Mouse (Mus musculus) limb, embryonic 11.5 days (tissue): ENCODE measurements around the gene Szt2. TPM values are rescaled to one million over a fixed set of nuclear protein-coding genes. Genes with fewer than 3 reads are reported as not detected.

Experiments used
- ATAC-seq: fragments of 200-750 bp; cut with Nextera tagmentation; 2 replicates; pipeline ENCODE4 v1.8.0; 2017; ENCODE audit warnings: low read depth; ENCODE audit not compliant: insufficient number of reproducible peaks, low FRiP score, low TSS enrichment
- DNase-seq: peaks from one replicate; pipeline ENCODE4 v3.0.0-alpha.2; 2015; ENCODE audit warnings: low spot score
- H3K27ac ChIP-seq: fragments of 300-500 bp; sonication (generic); replicated peaks from 2 replicates; pipeline ENCODE4 v1.5.1; 2014; ENCODE audit warnings: low read depth, mild to moderate bottlenecking, low read length
- H3K27me3 ChIP-seq: fragments of 300-500 bp; sonication (generic); 2 replicates; pipeline ENCODE4 v1.6.1; 2014; ENCODE audit warnings: mild to moderate bottlenecking, low read length, mixed read lengths; ENCODE audit not compliant: control insufficient read depth, insufficient read depth
- H3K36me3 ChIP-seq: fragments of 300-500 bp; sonication (generic); 2 replicates; pipeline ENCODE4 v1.6.1; 2014; ENCODE audit warnings: mild to moderate bottlenecking, low read length, moderate library complexity, mixed read lengths; ENCODE audit not compliant: control insufficient read depth, insufficient read depth
- H3K4me1 ChIP-seq: fragments of 300-500 bp; sonication (generic); 2 replicates; pipeline ENCODE4 v1.6.1; 2014; ENCODE audit warnings: low read length, mixed read lengths; ENCODE audit not compliant: control insufficient read depth, insufficient read depth
- H3K4me2 ChIP-seq: fragments of 300-500 bp; sonication (generic); 2 replicates; pipeline ENCODE4 v1.6.1; 2014; ENCODE audit warnings: low read depth, mild to moderate bottlenecking, moderate library complexity; ENCODE audit not compliant: severe bottlenecking
- H3K4me3 ChIP-seq: fragments of 300-500 bp; sonication (generic); 2 replicates; pipeline ENCODE4 v1.5.1; 2014; ENCODE audit warnings: low read depth, low read length
- H3K9ac ChIP-seq: fragments of 300-500 bp; sonication (generic); 2 replicates; pipeline ENCODE4 v1.6.1; 2014; ENCODE audit warnings: mild to moderate bottlenecking, low read length
- H3K9me3 ChIP-seq: fragments of 300-500 bp; sonication (generic); 2 replicates; pipeline ENCODE4 v1.6.1; 2016; ENCODE audit warnings: low read length; ENCODE audit not compliant: control insufficient read depth
- WGBS: fragments of 180-500 bp; shearing (Covaris S2); extraction: QIAGEN DNeasy Blood & Tissue Kit; methylation state at CpG from one replicate; pipeline ENCODE4 v1.1.7; 2014; 5-methylcytosine and 5-hydroxymethylcytosine counted together
- polyA plus RNA-seq: library from polyadenylated mRNA; unstranded; fragments of >200 nt; fragmentation: Nextera tagmentation; extraction: Ambion mirVana; gene quantifications from 2 replicates; pipeline ENCODE4 v1.2.1, GENCODE M21; 2014

Szt2 gene
- polyA plus RNA-seq, 1 experiment from 2014 or later = 11.0 TPM

GRCm38 (mm10) chr4:118358159-118358895, 50.7 kb downstream of the Szt2 start:
- H3K4me1 ChIP-seq = peaks cover 9% of the 10 kb centered on the region
- no peak overlapping the region for H3K27ac ChIP-seq
- peaks cover 6% of the 10 kb centered on the region for H3K36me3 ChIP-seq
- H3K9me3 ChIP-seq = no peaks in the 10 kb centered on the region
- H3K9ac ChIP-seq = no peak overlapping the region
- DNase-seq (no peak), ATAC-seq (no peak)
- no peak overlapping the region for H3K4me2 ChIP-seq
- H3K27me3 ChIP-seq = no peaks in the 10 kb centered on the region
- H3K4me3 ChIP-seq = no peak overlapping the region
- 81% methylated on average over 17 of the region's 17 CpGs for WGBS

DNA sequence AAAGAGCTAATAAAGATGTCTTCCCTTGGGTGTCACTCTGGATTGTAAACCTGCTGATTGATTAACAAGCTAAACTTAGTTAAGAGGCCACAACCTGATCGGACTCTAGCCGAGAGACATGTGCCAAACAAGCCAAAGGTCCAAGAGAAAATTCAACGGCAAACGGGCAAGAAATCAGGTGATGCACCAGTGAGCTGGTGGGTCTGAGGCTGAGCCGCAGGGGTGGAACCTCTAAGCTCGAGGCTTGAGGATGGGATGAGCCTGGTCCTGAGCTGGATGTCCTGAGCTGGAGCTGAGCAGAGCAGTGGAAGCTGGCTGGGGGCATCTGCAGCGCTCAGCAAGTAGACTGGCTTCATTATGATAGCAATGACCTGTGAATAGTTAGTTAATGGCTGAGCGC, 51.6 kb downstream of the Szt2 start:
- no peaks in the 10 kb centered on the region for H3K27me3 ChIP-seq
- DNase-seq (no peak), ATAC-seq (no peak)
- H3K9me3 ChIP-seq = no peaks in the 10 kb centered on the region
- no peak overlapping the region for H3K9ac ChIP-seq
- H3K36me3 ChIP-seq = no peaks in the 10 kb centered on the region; the same call in 1 of the 2 replicates
- H3K27ac ChIP-seq = no peak overlapping the region
- WGBS = 69% methylated on average over 8 of the region's 8 CpGs
- no peak overlapping the region for H3K4me2 ChIP-seq
- no peak overlapping the region for H3K4me3 ChIP-seq
- peaks cover 9% of the 10 kb centered on the region for H3K4me1 ChIP-seq

GRCm38 (mm10) chr4:118356738-118357137, 52.3 kb downstream of the Szt2 start:
- Histone ChIP-seq H3K4me3 (no peak overlapping the region), H3K4me1 (peaks cover 9% of the 10 kb centered on the region), H3K9me3 (no peaks in the 10 kb centered on the region), H3K27ac (no peak overlapping the region), H3K36me3 (no peaks in the 10 kb centered on the region), H3K27me3 (no peaks in the 10 kb centered on the region), H3K9ac (no peak overlapping the region), H3K4me2 (no peak overlapping the region)
- ATAC-seq = no peak
- 92% methylated on average over 6 of the region's 6 CpGs for WGBS
- no peak for DNase-seq

- Histone ChIP-seq H3K27ac (no peak overlapping the region), H3K9me3 (no peaks in the 10 kb centered on the region), H3K4me3 (no peak overlapping the region), H3K36me3 (no peaks in the 10 kb centered on the region), H3K4me1 (peaks cover 2% of the 10 kb centered on the region; the same call in 1 of the 2 replicates), H3K4me2 (no peak overlapping the region), H3K27me3 (no peaks in the 10 kb centered on the region), H3K9ac (no peak overlapping the region)
- ATAC-seq = no peak
- DNase-seq = no peak
- WGBS = 84% methylated on average over 3 of the region's 3 CpGs
Measured at GRCm38 (mm10) chr4:118354289-118354688, 54.8 kb downstream of the Szt2 start.

- Histone ChIP-seq H3K9me3 (no peaks in the 10 kb centered on the region), H3K4me2 (no peak overlapping the region), H3K4me1 (no peaks in the 10 kb centered on the region), H3K4me3 (no peak overlapping the region), H3K9ac (no peak overlapping the region), H3K27ac (no peak overlapping the region), H3K36me3 (no peaks in the 10 kb centered on the region), H3K27me3 (no peaks in the 10 kb centered on the region)
- ATAC-seq (no peak), DNase-seq (no peak)
- WGBS = 91% methylated on average over 6 of the region's 6 CpGs
Measured at GRCm38 (mm10) chr4:118353689-118354088, 55.4 kb downstream of the Szt2 start.

DNA sequence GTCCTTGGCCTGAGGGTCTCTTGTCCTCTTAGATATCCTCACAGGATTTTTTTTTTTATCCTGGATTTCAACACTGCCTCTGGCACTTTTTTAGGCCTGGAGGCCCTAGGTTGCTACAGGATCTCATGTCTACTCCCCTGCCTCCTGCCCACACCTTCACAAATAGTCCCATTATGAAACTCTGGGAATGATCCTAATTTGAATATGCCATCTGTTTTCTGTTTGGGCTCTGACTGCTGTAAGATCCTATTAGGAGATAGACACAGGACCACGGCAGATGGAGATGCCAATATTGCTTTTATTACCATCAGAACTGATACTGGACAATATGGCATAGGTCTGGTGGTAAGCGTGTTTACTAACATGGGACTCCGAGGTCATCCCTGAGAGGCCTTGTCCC, 57.2 kb downstream of the Szt2 start:
- no peak for ATAC-seq
- no peaks in the 10 kb centered on the region for H3K27me3 ChIP-seq
- no peak overlapping the region for H3K9ac ChIP-seq
- H3K9me3 ChIP-seq = no peaks in the 10 kb centered on the region
- no peaks in the 10 kb centered on the region for H3K36me3 ChIP-seq
- H3K4me2 ChIP-seq = no peak overlapping the region
- H3K27ac ChIP-seq = no peak overlapping the region
- no peak overlapping the region for H3K4me3 ChIP-seq
- WGBS = 73% methylated on average over 3 of the region's 3 CpGs
- DNase-seq = no peak
- no peaks in the 10 kb centered on the region for H3K4me1 ChIP-seq

- Histone ChIP-seq H3K4me1 (no peaks in the 10 kb centered on the region), H3K9ac (no peak overlapping the region), H3K9me3 (no peaks in the 10 kb centered on the region), H3K27ac (no peak overlapping the region), H3K4me2 (no peak overlapping the region), H3K36me3 (no peaks in the 10 kb centered on the region), H3K27me3 (no peaks in the 10 kb centered on the region), H3K4me3 (no peak overlapping the region)
- ATAC-seq (no peak), DNase-seq (no peak)
- 79% methylated on average over 2 of the region's 2 CpGs for WGBS
Measured at GRCm38 (mm10) chr4:118350864-118351263, 58.2 kb downstream of the Szt2 start.

DNA sequence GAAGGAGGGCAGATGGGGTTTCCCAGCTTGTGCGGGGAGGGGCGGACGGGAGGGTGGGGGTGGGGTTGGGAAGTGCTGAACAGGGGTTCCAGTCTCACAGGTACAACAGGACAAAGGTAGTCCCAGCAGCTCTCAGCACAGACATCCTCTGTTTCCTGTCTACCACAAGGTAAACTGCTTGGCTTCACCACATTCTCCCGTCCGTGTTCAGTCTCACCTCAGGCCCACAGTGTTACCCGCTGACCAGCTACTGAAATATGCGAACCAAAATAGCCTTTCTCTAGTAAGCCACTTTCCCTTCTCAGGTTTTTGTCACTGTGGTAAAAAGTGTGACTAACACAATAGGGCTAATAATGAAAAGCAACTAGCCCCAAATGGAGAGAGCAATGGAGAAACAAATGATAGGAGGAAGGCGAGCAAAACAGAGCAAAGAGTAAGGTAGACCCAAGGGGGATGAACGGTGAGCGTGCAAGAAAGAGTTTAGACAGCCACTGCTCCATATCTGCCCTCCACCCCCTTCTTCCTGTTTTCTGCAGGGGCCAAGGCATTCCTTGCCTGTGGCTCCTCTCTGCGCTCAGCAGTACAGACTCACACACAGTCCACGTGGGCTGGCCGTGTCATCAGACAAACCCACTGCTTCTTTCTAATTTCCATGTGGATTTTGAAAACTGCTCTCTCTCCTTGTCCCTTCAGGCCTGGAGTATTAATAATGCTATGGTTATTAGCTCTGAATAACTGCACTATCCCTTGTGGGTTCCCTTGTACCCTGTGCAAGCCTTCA, 61.4 kb downstream of the Szt2 start:
- no peaks in the 10 kb centered on the region for H3K27me3 ChIP-seq
- H3K9me3 ChIP-seq = no peaks in the 10 kb centered on the region
- no peaks in the 10 kb centered on the region for H3K4me1 ChIP-seq
- no peak overlapping the region for H3K4me3 ChIP-seq
- no peak overlapping the region for H3K4me2 ChIP-seq
- no peak for ATAC-seq
- H3K27ac ChIP-seq = no peak overlapping the region
- WGBS = 61% methylated on average over 13 of the region's 13 CpGs
- H3K9ac ChIP-seq = no peak overlapping the region
- H3K36me3 ChIP-seq = no peaks in the 10 kb centered on the region
- no peak for DNase-seq
